Mouse (Mus musculus): ENCODE data around the gene Myl9.

DNA sequence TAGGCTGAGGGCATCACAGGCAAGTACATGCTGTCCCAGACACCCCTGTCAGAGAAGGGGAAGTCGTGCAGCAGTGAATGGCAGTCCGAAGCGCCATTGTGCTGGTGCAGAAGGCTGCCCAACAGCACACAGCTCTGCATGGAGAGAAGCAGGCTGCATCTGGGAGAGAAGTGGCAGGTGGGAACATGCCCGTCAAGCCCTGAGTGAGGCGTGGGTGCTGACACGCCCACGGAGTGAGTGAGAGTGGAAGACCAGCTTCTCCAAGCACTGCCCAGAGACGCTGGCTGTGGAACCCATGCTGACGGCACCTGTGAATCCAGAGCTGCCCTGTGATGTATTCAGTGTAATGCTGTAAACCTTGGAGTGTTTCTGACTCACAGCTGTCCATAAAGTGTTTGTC, 18.3 kb upstream of the Myl9 start:
- TF ChIP-seq POLR2A (IDR thresholded peaks at IDR 0.05; ENCODE audit: low read depth, low read length): no peak
- no peak for TF ChIP-seq CTCF (IDR thresholded peaks at IDR 0.05; ENCODE audit: borderline replicate concordance, insufficient read depth, low read length)

Data from embryonic fibroblast, embryonic 13.5 days (primary cell).